Mouse (Mus musculus): ENCODE measurements around the gene Grin3b.

GRCm38 (mm10) chr10:79976071-79976721, 5.7 kb downstream of the Grin3b start:
- TF ChIP-seq CTCF (IDR thresholded peaks at IDR 0.05; ENCODE audit: extremely low read depth, insufficient read depth, insufficient read length, insufficient replicate concordance) (no peak), POLR2A (IDR thresholded peaks at IDR 0.05; ENCODE audit: low read depth, low read length) (no peak)
